Comparison of ENCODE assay signal across 24 mouse cellular contexts in the genomic region with DNA sequence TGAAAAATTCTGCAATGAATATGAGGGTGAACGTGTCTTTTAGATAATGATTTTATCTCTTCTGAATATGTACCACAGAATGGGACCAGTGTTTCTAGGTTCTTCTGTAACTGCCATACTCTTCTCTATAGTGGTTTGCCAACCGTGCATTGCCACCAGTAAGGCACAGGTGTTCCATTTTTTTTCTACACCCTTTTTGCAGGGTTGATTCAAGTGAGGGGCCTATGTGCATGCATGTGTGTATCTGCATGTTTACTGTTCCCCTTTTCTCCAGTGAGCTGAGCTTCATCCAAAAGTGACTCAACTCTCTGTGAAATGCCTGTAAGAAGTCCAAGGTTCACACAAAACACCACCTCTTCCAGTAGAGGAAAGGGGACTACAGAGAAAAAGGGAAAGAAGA.
"Had no signal": no experiment of that assay in that cellular context is flagged by ENCODE, and none has a peak within 500 bp of the region (broad histone marks: within the 10 kb centered on the region; RNA-seq: fewer than 3 reads in every experiment).

No protein-coding gene starts in this region.

- ATAC-seq: hindbrain, embryonic 16.5 days; inflammation-experienced regulatory T-cells, adult 6 months; intestine, embryonic 15.5 days; intestine, postnatal 0 days had no signal

- H3K9ac ChIP-seq: heart, embryonic 12.5 days; hindbrain, embryonic 12.5 days; hindbrain, embryonic 14.5 days; intestine, embryonic 15.5 days; limb, embryonic 12.5 days had no signal

- H3K27ac ChIP-seq: gastrocnemius, adult 2 months; heart, embryonic 10.5 days; hindbrain, embryonic 10.5 days; hindbrain, embryonic 12.5 days; hindbrain, embryonic 14.5 days; intestine, embryonic 15.5 days; layer of hippocampus, adult 2 months; left cerebral cortex, adult 2 months; limb, embryonic 10.5 days; limb, embryonic 12.5 days had no signal

- H3K27me3 ChIP-seq: heart, embryonic 12.5 days; hindbrain, embryonic 12.5 days; intestine, embryonic 15.5 days; limb, embryonic 12.5 days had no signal

- H3K4me2 ChIP-seq: heart, embryonic 12.5 days; hindbrain, embryonic 12.5 days; hindbrain, embryonic 14.5 days; intestine, embryonic 15.5 days; limb, embryonic 12.5 days had no signal

- DNase-seq: gastrocnemius, adult 2 months; gastrocnemius, postnatal 10 days; gastrocnemius, postnatal 25 days; heart, adult 18-20 months; heart, postnatal 14 days; heart, postnatal 4 days; kidney, adult 18-20 months; kidney, adult 8-10 months; kidney, postnatal 10 days; kidney, postnatal 25 days; kidney, postnatal 4 days had no signal

- H3K9me3 ChIP-seq: heart, embryonic 10.5 days; heart, embryonic 12.5 days; hindbrain, embryonic 10.5 days; hindbrain, embryonic 12.5 days; intestine, embryonic 15.5 days; limb, embryonic 10.5 days; limb, embryonic 12.5 days had no signal

- H3K4me1 ChIP-seq: heart, embryonic 10.5 days; heart, embryonic 12.5 days; hindbrain, embryonic 10.5 days; hindbrain, embryonic 12.5 days; intestine, embryonic 15.5 days; limb, embryonic 10.5 days; limb, embryonic 12.5 days had no signal

- H3K36me3 ChIP-seq: heart, embryonic 10.5 days; heart, embryonic 12.5 days; hindbrain, embryonic 10.5 days; hindbrain, embryonic 12.5 days; intestine, embryonic 15.5 days; limb, embryonic 10.5 days; limb, embryonic 12.5 days had no signal

- H3K4me3 ChIP-seq: gastrocnemius, adult 2 months; heart, embryonic 10.5 days; heart, embryonic 12.5 days; hindbrain, embryonic 10.5 days; hindbrain, embryonic 12.5 days; intestine, embryonic 15.5 days; layer of hippocampus, adult 2 months; left cerebral cortex, adult 2 months; limb, embryonic 10.5 days; limb, embryonic 12.5 days had no signal
